Mouse (Mus musculus) inflammation-experienced regulatory T-cells, adult 6 months (primary cell): ENCODE results near the gene Ccdc142. TPM values are rescaled to one million over a fixed set of nuclear protein-coding genes. Genes with fewer than 3 reads are reported as not detected.

ENCODE experiments used
- ATAC-seq: one replicate; pipeline ENCODE4 v1.8.0; 2017
- polyA plus RNA-seq, 3 experiments: library from polyadenylated mRNA; unstranded; fragments of 100-300 nt; shearing (Covaris generic); gene quantifications; one replicate each; pipeline ENCODE4 v1.2.1; 2017

The Ccdc142 gene
- polyA plus RNA-seq, 3 experiments from 2014 or later = 0.79 to 3.2 TPM; not detected in 1

DNA sequence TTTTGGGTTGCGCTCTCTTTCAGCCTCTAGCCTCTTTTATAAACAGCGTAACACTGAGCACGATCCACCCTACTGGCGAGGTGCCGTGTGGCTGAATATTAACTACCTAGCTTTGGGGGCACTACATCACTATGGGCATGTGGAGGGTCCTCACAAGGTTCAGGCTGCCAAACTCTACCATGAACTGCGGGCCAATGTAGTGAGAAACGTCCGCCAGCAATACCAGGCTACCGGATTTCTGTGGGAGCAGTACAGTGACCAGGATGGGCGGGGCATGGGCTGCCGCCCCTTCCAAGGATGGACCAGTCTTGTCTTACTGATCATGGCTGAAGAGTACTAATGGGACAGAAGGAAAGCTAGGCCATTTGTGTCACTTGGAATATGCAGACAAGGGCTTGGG lies 17.0 kb downstream of the Ccdc142 start:
- no peak for ATAC-seq

DNA sequence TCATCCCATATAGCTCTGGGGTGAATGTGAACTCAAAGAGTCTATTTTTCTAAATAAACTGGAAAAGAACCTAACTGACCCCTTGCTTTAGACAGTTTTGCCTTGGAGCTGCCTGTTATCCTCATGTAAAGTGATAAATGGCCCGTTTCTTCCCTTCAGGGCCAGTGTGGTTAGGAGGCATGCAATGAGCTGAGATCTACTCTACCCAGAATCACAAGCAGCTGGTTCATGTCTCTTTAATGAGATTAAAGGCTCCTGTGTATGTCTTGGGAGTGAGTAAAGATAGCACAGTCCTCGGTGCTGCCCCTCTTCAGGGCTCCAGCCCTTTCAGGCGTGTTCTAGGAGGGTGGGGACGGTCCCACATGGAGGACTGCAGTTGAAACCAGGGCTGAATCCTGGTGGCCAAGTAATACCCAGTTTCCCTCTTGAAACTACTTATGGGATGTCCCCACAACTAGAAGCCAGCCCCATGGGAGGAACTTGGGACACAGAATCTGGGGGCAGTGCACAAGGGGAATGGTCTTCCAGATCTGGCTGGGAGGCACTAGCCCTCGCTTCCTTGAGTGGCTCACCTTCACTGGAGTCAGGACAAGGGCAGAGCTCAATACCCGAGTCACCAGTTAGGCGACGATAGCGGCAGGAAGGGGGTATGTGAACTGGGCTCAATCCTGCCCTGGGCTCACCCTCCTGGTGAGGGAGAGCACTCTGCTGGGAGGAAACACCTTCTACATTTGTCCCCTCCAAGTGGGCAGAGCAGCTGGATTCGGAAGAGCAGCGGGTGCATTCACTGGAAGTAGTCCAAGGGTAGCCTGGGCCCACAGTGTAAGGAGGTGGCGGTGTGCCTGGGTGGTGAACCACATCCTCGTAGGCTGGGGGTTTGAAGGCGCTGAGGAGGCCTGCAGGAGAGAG lies 17.7 kb downstream of the Ccdc142 start:
- no peak for ATAC-seq

DNA sequence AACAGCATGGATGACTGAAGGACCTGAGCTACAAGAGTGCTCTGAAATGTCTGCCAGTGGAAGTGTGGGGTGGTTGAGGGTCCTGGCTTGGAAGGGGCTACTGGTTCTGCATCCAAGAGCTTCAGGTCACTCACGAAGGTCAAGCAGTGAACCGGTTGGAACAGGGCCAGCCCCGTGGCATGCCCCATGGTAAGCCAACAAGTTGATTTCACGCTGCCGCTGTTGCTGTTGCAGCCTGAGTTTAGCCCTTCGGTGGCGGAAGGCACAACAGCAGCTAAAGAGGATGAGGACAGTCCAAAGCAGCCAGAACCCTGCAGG lies 18.3 kb downstream of the Ccdc142 start:
- no peak for ATAC-seq

DNA sequence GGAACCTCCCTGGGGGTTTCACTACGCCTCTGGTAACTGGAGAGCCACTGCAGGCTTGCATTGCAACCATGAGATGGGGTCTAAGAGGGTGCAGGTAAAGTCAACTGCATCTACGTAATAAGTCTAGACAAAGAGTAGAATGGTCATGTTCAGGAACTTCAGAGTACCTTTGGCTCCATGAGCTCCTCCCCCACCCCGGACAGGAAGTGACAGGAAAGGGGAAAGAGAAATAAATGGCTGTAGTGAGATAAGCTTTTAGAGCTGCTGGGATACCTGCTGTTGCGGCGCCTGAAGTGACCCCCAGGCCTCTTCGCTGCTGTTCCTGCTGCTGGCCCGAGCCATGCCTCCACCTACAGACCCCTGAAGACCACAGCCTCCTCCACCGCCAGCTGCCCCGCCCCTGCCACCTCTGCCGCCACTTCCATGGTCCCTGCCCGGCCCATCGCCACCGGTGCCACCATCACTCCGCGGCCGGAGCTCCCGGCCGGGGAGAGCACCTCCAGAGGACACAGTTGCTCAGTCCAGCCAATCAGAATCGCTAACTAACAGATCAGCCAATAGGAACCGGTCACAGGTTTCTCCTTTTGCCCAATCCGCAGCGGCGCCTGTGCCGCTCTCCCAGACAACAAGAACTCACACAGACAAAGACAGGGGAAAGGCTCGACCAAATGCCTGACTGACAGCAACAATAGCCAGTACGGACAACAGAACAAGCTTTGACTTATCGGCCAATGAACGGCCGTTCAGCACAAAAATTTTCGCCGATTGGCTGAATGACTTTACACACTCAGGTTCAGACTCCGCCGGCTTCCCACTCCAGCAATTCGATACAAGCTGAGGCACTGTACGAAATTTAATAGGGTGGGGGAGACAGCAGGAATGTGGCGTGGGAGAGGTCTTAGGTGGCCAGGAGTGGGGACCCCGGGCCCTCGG lies 19.8 kb downstream of the Ccdc142 start, which contains the start of gene Wbp1:
Gene Wbp1 (minus strand): TSS at position 630 of the 933 bp plus-strand sequence.
- ATAC-seq = peak; percentile 92

DNA sequence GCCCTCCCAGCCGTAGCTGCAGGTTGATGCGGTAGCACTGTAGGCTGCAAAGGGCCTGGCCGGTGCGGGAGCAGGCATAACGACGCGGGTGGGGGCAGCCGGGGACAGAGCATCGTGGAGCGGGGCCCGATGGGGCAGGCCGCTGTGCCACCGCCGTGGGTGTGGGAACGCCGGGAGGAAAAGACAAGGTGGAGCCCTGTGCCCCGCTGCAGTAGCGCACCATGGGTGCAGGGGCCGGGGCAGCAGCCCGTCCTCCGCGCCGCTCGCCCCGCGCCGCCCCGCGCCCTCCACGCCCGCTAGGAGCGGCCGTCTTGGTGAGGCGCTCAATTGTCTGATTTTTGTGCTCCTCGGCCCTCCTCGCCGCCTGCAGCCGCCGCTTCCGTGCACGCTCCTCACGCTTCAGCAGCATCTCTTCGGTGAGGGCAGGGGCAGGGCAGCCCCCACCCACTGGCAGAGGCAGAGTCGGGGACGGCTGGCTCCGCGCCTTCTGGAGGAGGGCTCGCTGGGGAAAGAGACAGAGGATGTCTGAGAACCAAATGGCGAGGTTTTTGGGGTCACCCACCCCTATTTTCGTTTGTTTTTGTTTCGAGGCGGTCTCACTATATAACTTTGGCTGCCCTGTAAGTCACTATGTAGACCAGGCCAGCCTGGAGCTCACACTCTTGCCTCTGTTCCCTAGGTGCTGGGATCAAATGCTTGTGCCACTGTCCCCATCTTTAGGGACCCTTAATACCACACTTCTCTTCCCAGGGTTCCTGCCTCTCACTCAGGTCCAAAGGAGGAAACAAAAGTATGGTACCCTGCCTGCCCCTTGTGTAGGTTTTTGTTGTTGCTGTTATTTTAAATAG lies 20.7 kb downstream of the Ccdc142 start:
- ATAC-seq = peak; percentile 5

DNA sequence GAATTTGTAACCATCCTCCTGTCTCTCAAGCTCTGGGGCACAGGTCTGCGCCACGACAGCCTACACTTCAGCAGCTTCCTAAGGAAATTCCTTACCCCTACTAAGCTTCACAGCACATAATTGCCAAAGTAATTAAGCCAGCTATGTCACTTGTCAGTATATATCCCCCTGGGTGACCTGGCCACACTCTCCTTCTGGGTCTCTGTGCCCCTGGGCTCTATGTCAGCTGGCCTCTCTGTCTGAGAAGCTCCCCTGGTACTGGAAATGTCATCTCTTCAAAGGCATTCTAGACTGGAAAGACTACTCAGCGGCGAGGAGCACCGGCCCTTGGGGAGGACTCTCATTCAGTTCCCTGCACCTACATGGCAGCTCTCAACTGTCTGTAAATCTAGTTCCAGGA lies 21.6 kb downstream of the Ccdc142 start:
- no peak for ATAC-seq

DNA sequence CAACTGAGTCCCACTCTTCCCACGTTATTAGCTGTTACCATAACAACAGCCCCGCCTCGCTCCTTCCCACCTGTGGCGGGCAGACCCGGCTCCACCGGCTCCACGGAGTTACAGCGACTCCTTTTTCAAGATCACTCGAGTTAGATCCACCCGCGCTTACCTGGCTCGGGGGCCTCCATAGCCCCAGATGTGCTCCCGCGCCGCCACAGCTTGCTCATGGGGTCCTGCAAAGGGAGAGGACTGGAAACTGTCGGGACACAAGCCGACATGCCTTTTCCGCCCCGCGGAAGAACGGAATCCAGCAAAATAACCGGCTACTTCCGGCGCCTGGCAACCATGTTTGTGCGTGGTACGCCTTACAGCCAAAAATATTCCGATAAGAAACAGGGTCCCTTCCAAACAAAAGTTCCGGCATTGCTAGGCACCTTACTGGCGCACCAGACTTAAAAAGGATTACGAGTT lies 23.5 kb downstream of the Ccdc142 start:
- peak; percentile 47 for ATAC-seq

GRCm38 (mm10) chr6:83125331-83125730 lies 23.9 kb downstream of the Ccdc142 start, which contains the start of gene Ino80b:
Gene Ino80b, minus strand, starts transcription at chr6:83125431.
- ATAC-seq = no peak

- ATAC-seq = no peak
Observed at GRCm38 (mm10) chr6:83127419-83127818, 26.0 kb downstream of the Ccdc142 start.

- ATAC-seq = no peak
Observed at GRCm38 (mm10) chr6:83131469-83132034, 30.2 kb downstream of the Ccdc142 start.

- no peak for ATAC-seq
Observed at GRCm38 (mm10) chr6:83132176-83132919, 30.9 kb downstream of the Ccdc142 start.

GRCm38 (mm10) chr6:83134226-83134625 lies 32.8 kb downstream of the Ccdc142 start:
- no peak for ATAC-seq

GRCm38 (mm10) chr6:83134951-83135513 lies 33.6 kb downstream of the Ccdc142 start, which contains the start of gene Rtkn:
Gene Rtkn, plus strand, starts transcription at chr6:83135463.
- no peak for ATAC-seq

- ATAC-seq = peak; percentile 28
Observed at GRCm38 (mm10) chr6:83135571-83136161, 34.3 kb downstream of the Ccdc142 start.

- no peak for ATAC-seq
Observed at GRCm38 (mm10) chr6:83136291-83136880, 35.0 kb downstream of the Ccdc142 start.

DNA sequence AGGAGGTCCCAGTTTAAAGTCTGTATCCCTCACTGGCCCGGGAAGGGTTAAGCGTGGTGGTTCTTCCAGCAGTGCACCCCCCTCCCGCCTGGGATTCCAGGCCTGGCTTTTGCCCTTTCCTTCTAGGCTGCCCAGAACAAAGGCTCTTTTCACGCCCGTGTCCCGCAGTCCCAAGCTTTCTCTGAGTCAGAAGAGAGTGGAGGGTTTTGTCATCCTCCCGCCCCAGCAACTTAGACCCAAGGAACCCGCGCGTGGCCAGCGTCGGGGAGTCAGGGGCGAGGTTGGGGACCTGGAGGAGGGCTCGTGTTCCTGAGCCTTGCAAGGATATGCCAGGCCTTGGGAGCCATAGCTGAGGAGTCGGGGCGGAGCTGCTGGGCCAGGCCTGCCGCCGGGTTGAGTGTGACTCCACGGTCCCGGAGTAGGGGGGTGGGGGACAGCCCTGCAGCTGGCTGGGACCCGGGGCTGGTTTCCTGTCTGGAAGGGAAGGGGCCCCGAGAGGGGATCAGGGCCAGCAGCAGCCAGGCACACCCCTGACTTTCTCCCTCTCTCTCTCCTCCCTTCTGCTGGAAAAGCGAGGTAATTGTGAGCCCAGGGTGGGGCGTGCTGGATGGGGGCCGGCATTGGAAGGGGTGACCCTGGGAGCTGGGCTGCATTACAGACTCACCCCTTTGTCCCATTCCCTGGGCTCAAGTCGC lies 35.6 kb downstream of the Ccdc142 start:
- ATAC-seq = no peak

DNA sequence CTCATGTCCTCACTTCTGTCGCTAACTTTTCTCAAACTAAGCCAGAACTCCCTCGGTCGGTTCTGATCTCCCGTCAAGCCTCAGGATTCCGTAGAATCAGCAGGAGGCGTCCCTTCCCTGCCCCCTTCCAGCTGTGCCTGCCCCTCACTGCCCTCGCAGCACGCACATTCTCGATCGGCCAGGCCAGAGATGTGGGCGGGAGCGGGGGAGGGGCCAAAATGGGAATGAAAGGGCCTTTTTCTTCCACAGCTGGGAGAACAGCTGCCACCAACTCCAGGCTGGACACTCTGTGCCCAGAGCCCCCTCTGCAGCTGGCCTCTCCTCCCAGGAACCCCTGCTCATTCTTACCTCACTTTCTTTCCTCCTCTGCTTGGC lies 36.2 kb downstream of the Ccdc142 start:
- ATAC-seq = no peak

DNA sequence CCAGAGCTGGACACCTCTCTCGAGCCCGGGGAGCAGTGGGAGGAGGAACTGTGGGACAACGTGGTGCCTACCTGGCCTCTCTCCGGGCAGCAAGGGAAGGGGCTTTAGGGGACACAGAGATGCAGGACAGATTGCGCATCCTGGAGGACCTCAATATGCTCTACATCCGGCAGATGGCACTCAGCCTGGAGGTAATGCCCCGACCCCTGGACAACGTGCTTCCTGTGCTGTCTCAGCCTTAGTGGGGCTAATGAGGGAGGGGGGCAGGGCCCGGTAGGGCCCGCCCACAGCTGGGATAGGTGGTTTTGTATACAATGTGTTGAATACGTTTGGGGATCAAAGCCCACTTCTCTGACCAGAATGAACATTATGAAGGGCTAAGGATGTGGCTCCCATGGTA lies 36.7 kb downstream of the Ccdc142 start:
- ATAC-seq = no peak

DNA sequence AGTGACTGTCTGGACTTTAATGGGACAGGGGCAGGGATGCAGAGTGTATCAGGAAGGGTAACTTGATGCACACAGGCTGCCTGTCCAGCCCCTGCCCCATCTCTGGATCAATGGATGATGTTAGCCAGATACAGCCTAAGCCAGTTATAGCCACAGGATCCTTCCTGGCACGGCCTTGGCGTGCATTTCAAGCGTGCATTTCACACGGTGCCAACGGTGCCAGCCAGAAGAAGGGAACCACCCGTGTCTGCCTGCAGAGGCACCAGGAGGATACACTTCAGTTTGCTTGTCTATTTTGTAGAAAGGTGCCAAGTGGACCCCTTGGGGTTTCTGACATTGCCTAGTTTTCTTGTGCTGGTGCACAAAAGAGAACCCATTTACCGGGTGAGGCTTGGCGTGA lies 38.6 kb downstream of the Ccdc142 start:
- no peak for ATAC-seq
